Mouse (Mus musculus): Measurements from ENCODE around the gene Gm7861.
"Not testable (repeated sequence)": the region's sequence is repeated elsewhere in the genome, so short reads cannot be mapped to it uniquely, and the experiment has no call there.

Gm7861 gene

GRCm38 (mm10) chr8:21594408-21594807 lies at the start of gene Gm7861:
TSS of gene Gm7861 (minus strand) at chr8:21594508.
- DNase-seq (ENCODE audit: low read depth, low spot score): not testable (repeated sequence)

- not testable (repeated sequence) for DNase-seq (ENCODE audit: low read depth, low spot score)
Observed at GRCm38 (mm10) chr8:21617883-21618282, 23.6 kb upstream of the Gm7861 start, which contains the start of gene Defa26. TSS of gene Defa26 (plus strand) at chr8:21618183.

DNA sequence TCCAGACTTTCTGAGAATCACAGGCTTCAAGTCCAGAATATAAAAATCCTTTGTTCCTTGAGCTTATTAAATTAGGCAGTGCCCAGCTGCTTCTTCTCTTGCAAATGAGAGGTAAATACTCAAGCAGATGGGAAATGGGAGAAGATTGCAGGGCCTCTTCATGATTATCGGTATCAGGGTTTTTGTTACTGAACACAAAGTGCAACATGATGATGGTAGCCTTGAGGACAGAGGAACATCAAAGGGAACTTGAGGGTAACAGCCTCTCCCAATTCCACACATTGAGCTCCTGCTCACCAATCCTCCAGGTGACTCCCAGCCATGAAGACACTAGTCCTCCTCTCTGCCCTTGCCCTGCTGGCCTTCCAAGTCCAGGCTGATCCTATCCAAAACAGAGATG lies 11.6 kb downstream of the Gm7861 start, which contains the start of gene Defa28:
TSS of gene Defa28 (plus strand) at position 301 of the 400 bp plus-strand sequence.
- not testable (repeated sequence) for DNase-seq (ENCODE audit: low read depth, low spot score)

DNA sequence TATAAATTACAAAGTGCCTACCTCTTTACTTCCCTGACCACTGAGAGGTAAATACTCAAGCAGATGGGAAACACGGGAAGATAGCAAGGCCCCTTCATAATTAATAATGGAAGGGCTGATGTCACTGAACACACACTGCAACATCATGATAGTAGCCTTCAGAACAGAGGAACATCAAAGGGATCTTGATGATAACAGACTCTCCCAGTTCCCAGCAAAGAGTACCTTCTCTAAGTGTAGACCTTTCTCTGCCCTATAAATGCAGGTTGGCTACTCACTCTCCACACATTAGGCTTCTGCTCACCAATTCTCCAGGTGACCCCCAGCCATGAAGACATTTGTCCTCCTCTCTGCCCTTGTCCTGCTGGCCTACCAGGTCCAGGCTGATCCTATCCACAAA lies 29.2 kb downstream of the Gm7861 start, which contains the start of gene Defa37:
TSS of gene Defa37 (plus strand) at position 301 of the 400 bp plus-strand sequence.
- DNase-seq (ENCODE audit: low read depth, low spot score): not testable (repeated sequence)

Measured in WW6 (cell line).